Mouse (Mus musculus) left cerebral cortex, postnatal 14 days (tissue): ENCODE data around the gene Cks1b. TPM values are rescaled to one million over a fixed set of nuclear protein-coding genes. Genes with fewer than 3 reads are reported as not detected.

Source experiments
- DNase-seq, 2 experiments: peaks; one replicate each; pipeline ENCODE4 v3.0.0; 2021 to 2022; ENCODE audit warnings: low spot score in 2 of 2, mixed read lengths in 1 of 2
- intact Hi-C: fragments of 180-260 bp; cut with DNase I; formaldehyde crosslinking; loops from one replicate; pipeline ENCODE4 v1.15.1; 2025
- total RNA-seq, 2 experiments: library from RNA; stranded (reverse); gene quantifications; 2 replicates each; pipeline ENCODE4 v1.2.3; 2021

Gene Cks1b
- total RNA-seq, 2 experiments from 2014 or later, result 3.5 to 4.0 TPM

DNA sequence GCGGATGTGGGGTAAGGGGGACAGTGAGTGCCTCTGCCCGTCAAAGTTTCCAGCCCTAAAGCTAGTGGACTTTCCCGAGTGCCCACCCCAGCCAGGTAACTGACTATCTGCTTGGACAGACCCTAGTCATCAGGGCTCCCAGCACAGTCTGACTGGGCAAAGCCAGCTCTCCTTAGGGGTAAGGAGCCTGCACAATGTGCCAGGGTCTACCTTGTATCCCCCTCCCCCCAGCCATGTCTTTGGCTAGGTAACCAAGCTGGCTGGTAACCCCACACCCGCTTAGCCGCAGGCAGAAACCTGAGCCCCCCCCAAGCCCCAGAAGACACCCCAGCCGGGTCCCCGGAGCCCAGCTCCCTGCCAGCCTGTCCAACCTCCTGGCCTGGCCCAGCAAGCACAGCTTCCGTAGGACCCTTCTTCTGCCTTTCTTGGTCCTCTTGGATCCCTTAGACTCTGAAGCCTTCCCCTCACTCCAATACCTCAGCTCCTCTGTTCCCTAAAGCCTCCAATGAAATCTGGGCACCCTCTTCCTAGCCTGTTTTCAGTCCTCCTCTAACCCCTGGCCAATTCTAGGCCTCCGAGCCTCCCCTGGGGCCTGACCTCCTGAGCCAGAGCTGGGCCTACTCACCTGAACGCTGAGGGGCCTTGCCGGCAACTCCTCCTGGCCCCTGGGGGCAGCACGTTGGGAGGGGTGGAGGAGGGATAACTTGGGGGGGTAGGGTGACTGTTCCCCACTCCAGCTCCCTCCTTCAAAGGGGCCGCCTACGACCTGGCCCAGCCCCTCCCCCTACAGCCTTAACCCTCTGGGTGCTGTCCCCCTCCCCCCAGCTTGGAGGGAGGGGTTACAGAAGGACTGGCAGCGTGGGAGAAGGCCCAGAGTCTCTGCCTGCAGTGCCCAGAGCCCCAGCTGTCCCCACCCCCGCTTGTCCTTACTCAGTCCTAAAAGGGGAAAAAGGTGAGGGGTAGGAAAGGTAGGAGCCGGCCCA lies 31.5 kb downstream of the Cks1b start:
- DNase-seq, result no peak
- intact Hi-C loops, result no loop called here

DNA sequence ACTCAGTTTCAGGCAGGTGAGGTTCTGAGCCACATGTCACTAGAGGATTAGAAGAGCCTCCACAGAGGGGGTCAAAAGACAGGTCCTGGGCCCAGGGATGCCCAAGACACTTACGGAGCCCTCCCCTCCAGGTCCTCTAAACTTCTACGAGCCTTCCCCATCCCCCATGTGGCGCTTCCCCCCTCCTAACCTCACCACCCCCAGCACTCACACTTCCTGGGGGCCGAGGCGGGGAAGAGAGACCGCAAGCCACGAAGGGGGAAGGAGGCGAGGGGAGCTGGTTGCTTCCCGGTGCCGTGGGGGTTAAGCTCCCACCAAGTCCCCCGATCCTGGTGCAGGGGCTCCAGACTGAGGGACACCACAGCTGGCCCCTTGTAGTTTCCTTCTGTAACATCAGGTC lies 32.7 kb downstream of the Cks1b start:
- DNase-seq, result no peak
- intact Hi-C loops, result no loop called here

- intact Hi-C loops, result no loop called here
- DNase-seq, result no peak
Observed at GRCm38 (mm10) chr3:89384331-89385076, 33.7 kb downstream of the Cks1b start.

DNA sequence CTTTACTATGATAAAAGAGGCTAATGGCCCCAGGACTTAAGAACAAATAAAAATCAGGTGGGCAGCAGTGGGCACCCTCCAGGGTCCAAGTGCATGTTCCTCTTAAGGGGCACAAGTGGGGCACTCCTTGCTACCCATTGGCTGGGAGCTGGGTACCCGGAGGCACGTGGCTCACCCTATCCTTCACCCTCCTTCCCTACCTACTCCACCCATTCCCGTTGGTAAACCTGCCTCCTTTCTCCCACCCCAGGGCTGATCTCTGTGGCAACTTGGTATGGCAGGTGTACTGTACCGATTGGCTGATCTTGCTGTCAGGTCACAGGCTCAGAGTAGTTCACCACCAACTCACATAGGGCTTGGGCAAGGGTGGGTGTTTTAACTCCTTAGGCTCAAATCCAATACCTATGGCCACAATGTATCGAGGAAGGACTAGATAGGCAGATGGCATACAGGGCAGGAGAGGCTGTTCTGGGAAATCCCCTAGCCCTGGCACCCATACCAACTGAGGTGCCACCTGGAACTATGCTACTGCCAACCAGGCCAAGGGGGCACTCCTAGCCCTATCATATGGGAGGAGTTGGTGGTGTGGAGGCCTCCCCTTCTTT lies 34.4 kb downstream of the Cks1b start:
- intact Hi-C loops, result no loop called here
- DNase-seq, result no peak

- no peak for DNase-seq
- intact Hi-C loops, result no loop called here
Observed at GRCm38 (mm10) chr3:89382950-89383349, 35.2 kb downstream of the Cks1b start.

- intact Hi-C loops, result no loop called here
Observed at GRCm38 (mm10) chr3:89382033-89382882, 35.9 kb downstream of the Cks1b start.

DNA sequence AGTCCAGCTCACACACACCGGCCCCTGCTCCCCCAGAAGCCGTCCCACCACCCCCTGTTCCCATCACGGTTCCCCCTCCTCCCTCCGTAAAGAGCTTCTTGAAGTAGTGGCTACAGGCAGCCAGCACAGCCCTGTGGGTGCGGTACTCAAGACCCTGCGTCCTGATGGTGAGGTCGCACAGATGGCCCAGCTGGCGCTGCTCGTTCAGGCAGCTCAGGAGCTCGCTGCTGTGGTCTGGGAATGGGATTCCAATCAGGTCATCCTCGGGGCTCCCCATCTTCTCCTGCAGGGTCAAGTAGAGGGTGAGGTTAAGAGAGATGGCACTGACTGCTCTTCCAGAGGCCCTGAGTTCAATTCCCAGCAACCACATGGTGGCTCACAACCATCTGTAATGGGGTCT lies 37.0 kb downstream of the Cks1b start:
- intact Hi-C loops, result no loop called here
- DNase-seq, result no peak

More at GRCm38 (mm10) chr3:89382033-89382882, 35.9 kb downstream of the Cks1b start:
- DNase-seq, result no peak

DNA sequence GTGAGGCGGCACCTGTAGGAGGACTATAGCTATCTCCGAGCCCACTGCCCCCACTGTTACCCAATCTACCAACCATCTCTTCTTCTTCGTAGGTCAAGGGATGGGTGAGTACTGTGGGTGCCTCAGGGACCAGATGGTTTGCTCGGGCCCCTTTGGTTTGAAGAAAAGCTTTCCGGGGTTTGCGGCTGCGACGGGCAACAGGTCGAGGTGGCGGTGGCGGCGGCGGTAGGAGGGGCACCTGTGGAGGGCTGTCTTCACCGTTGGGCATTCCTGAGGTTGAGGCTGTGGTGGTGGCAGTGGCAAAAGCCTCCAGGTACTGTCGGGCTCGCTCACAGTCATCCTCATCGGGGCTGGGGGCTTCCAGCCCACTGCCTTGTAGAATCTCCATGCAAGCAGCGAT lies 37.5 kb downstream of the Cks1b start:
- DNase-seq, result no peak
- intact Hi-C loops, result no loop called here

GRCm38 (mm10) chr3:89380291-89380690 lies 37.9 kb downstream of the Cks1b start:
- no peak for DNase-seq
- intact Hi-C loops, result no loop called here

GRCm38 (mm10) chr3:89379388-89380131 lies 38.6 kb downstream of the Cks1b start:
- DNase-seq, result no peak
- intact Hi-C loops, result loop anchor here (5.0 kb wide), 1 partner anchor 108 kb away; no protein-coding TSS in a partner anchor

DNA sequence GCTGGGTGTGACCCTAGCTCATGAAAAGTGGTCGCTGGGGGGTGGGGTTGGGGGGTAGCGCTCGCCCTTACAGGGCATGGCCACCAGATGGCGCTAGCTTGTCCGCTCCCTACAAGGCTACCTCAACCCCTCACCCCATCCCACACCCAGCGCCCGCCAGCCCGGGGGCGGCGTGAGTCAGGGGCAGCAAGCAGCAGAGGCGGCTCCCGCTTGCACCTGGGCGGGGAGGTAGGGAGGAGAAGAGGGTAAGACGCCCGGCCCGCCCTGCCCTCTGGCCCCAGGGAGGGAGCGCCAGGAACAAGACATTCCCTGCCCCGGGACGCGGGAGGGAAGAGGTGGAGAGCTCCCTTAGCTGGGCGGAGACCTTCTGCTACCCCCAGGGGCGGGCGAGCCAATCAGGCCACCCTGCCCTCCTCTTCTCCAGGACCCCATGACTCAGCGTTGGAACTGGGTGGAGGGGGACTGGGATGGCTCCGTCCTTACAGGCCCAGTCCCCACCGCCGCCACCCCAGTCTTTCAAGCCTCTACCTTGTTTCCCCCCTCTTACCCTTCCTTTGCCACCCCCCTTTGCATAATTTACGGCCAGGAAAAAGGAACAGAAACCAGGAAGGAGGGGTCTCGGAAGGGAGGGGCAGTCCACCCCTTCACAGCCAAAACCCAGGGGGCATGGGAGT lies 39.7 kb downstream of the Cks1b start:
- intact Hi-C loops, result loop anchor here (5.0 kb wide), 1 partner anchor 109 kb away; no protein-coding TSS in a partner anchor
- DNase-seq, result peak; percentile 50 to 63

DNA sequence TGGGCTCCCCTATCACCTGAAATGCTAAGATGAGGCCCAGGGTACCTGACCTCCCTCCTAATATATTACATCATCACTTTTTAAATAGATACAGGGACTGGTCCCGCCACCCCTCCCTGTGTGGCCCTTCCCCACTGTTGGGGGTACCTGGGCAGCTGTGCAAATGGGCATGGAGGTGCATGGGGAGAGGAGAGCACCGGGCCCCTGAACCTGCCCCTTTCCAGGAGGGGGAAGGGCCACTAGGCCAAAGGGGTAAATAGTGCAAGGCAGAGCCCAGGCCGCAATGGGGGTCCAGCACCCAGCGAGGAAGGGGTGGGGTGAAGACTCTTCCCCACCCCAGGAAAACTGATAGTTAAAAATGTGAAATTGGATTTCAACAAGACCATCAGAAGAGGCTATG lies 40.4 kb downstream of the Cks1b start:
- intact Hi-C loops, result loop anchor here (5.0 kb wide), 1 partner anchor 109 kb away; no protein-coding TSS in a partner anchor
- DNase-seq, result no peak

GRCm38 (mm10) chr3:89373581-89374231 lies 44.5 kb downstream of the Cks1b start:
- intact Hi-C loops, result no loop called here
- DNase-seq, result no peak

DNA sequence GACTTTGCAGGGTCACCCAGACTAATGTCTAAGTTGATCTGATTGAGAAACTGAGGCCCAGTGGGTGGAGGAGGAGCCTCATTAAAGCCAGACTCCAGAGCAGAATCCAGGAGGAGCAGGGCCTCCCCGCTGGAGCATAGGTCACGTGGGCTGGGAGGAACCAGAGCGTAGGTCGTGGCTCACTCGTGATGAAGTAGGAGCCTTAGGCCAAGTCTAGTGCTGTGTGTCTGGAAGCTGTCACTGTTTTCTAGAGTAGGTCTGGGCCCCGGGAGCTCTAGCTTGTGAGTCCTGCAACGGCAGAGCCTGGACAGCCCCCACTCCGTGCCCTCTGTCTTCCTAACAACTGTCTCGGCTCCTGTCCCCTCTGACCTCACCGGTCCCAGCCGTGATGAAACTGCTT lies 50.8 kb downstream of the Cks1b start:
- intact Hi-C loops, result no loop called here
- no peak for DNase-seq

DNA sequence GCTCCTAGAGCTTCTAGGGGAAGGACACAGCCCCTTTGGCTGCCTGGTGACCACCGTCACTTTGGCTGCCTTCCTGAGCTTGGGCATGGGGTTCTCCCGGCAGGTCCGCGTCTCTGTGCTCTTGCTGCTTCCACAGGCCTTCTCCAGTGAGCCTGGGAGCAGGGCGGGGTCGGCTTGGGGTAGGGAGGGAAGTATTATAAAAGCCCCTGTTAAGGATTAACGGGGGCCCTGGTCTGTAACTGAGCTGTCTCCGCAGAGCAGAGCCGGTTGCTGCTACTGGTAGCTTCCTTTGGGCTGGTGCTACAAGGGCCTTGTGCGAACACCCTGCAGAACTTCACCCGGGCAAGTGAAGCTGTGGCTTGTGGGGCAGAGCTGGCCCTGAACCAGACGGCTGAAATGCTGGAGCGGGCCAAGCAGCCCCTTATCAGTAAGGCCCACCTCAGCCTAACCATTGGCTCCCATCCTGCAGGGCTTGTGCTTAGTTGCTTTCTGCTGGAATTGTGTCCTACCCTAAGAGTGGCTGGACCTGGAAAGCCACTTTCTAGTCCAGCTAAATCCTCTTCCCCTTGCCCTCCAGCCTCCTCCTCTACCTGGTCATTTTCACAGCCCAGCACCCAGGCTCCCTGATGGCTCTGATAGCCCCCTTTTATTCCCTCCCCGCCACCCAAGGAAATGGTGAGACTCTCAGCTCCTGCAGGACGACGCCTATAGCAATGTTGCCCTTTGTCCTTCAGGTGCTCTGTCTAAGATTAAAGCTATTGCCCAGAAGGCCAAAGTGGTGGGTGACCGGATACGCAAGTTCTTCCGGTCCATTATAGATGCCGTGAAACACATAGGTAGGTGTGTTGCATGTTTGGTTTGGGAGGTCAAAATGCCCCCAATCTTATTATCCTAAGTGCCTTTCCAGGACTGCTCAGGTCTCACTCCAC lies 52.4 kb downstream of the Cks1b start:
- no peak for DNase-seq

More for the DNA sequence above, 52.4 kb downstream of the Cks1b start:
- intact Hi-C loops, result no loop called here
